Mouse (Mus musculus): ENCODE measurements at regions not wholly inside any gene's neighbourhood (a gene's known extent, or its start where the extent isn't known, plus 50 kb on each side); places are given as distances from the start of the nearest gene placed in this dataset.

- TF ChIP-seq CTCF (IDR thresholded peaks at IDR 0.05; ENCODE audit: low read depth, low read length): no peak
- TF ChIP-seq POLR2A (IDR thresholded peaks at IDR 0.05; ENCODE audit: extremely low read depth, insufficient read depth, low read length): no peak
Measured at GRCm38 (mm10) chr1:119166286-119166685, 112.9 kb upstream of the Gli2 start.
